Mouse (Mus musculus): Measurements from ENCODE around the gene Peli2.

- TF ChIP-seq CTCF (IDR thresholded peaks at IDR 0.05; ENCODE audit: control insufficient read depth, insufficient read depth, low read length): no peak
- no peak for TF ChIP-seq POLR2A (IDR thresholded peaks at IDR 0.05; ENCODE audit: borderline replicate concordance, control insufficient read depth, low read depth, low read length)
Observed at GRCm38 (mm10) chr14:48098253-48098652, 22.4 kb upstream of the Peli2 start.

All from bone marrow, adult 2 months (tissue).